Mouse (Mus musculus) left cerebral cortex, adult 8-10 months (tissue): ENCODE data around the gene Fancc. TPM values are rescaled to one million over a fixed set of nuclear protein-coding genes. Genes with fewer than 3 reads are reported as not detected.
A peak's percentile ranks its signal among the peaks of the same experiment; 100 is the strongest.
"Not testable (repeated sequence)": the region's sequence is repeated elsewhere in the genome, so short reads cannot be mapped to it uniquely, and the experiment has no call there.

Source experiments
- DNase-seq, 2 experiments: peaks; one replicate each; pipeline ENCODE4 v3.0.0; 2022; ENCODE audit warnings: low spot score in 2 of 2
- total RNA-seq, 4 experiments: library from RNA; stranded (reverse); gene quantifications; 2 replicates each; pipeline ENCODE4 v1.2.4; 2022

Gene Fancc
- total RNA-seq, 4 experiments from 2014 or later: 10.5 to 12.1 (median 10.6) TPM

- no peak for DNase-seq
These were observed 18.5 kb upstream of the Fancc start for GRCm38 (mm10) chr13:63515542-63515941.

DNA sequence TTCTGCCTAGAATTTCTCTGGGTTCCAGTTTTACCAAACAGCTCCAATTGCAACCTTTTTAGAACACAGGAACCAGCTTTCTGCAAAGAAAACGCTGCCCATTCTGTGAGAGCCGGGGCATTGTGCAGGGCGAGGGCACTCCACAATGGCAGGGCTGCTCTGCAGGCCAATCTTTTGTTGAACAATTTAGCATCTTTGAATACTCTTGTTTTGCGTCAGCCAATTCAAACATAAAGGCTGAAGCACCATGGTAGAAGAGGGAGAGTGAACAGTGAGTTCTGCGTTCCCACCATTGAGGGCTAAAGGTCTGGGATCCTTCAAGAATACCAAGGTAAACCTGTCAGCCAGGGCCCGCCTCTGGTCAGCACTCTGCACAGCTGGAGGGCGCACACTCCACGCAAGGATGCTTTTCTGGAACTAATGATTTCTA is 17.9 kb upstream of the Fancc start:
- peak in 1 of 2 experiments; percentile 22 for DNase-seq

DNA sequence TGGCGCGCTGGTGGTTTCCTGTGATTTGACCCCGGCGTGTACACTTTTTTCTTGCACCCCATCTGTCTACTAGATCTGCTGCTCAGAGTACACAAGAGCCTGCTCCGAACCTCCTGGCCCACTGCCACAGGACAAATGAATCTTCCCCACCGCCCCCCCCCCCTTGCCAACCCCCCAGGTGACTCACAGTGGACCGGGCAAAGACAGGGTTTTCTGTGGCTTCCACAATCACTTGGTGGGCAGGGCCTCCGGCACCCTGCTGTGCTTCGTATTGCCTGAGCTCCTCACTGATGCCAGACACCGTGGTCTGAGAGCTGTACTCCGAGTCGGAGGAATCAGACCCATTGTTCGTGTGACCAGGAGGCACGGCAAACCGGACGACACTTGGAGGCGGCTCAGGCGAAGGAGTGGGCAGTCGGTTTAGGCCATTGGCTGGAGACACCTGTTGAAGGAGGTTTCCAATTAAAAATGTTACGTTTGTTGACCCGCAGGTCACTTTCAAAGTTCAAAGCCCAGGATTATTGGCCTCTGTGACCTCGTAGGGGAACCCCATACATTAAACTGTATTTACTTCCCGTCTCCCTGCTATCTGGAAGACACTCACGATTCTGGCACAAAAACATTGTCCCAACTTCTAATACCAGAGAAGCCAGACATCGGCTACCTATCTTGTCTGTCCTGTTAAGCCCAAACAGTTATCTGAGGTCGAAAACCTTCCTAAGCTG is 16.5 kb upstream of the Fancc start:
- DNase-seq: no peak

DNA sequence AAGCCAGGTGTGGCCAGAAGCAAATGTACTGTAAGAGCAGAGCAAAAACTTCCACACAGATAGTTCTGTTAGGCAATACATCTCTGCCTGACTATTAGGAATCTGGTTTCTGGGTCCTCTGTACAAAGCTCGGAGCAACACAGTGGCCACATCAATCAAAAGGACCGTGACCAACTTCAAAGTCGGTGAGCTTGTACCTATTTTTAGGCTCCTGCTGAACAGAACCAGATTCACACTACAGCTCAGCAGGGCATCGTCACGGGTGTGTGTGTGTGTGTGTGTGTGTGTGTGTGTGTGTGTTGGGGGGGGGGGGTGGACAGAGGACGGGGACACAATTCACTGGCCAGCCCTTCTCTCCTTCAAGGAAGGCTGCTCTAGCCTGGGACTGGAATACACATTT is 15.3 kb upstream of the Fancc start:
- no peak for DNase-seq

GRCm38 (mm10) chr13:63507821-63508220 is 10.7 kb upstream of the Fancc start:
- DNase-seq: no peak

GRCm38 (mm10) chr13:63507001-63507556 is 10.0 kb upstream of the Fancc start:
- no peak for DNase-seq

- no peak for DNase-seq
These were observed 9.3 kb upstream of the Fancc start for GRCm38 (mm10) chr13:63506364-63506763.

DNA sequence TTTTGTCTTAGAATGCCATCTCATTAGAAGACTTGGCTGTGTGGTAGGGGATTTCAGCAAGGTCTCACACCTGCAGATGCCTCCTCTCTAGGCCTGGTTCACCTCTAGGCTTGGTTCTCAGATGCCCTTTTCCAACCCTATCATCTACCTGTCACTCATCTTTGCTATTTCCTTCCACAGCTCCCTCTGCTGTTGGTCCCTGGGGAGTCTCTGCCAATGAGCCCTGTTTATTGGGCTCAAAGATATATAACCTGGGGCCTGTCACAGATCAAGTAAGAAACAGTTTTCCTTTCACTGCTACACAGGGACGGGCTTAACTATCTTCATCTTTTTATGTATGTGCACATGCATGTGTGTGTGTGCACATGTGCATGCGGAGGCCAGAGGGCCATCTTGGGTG is 5.3 kb upstream of the Fancc start:
- DNase-seq: no peak

DNA sequence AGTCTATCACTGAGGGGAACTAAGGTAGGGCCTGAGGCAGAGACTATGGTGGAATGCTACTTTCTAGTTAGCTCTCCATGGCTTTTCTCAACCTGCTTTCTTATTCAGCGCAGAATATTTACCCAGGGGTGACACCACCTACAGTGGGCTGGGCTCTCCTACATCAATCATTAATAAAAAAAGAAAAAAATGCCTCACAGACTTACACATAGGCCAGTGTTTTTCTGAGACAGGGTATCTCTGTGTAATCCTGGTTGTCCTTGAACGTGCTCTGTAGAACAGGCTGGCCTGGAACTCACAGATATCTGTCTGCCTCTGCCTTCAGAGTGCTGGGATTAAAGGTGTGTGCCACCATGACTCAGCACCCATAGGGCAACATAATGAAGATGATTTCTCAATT is 2.4 kb upstream of the Fancc start:
- no peak for DNase-seq

- no peak for DNase-seq
These were observed 9.4 kb downstream of the Fancc start for GRCm38 (mm10) chr13:63487707-63488042.

- DNase-seq: no peak
These were observed 10.0 kb downstream of the Fancc start for GRCm38 (mm10) chr13:63486791-63487706.

- no peak for DNase-seq
These were observed 21.7 kb downstream of the Fancc start for GRCm38 (mm10) chr13:63475356-63475755.

DNA sequence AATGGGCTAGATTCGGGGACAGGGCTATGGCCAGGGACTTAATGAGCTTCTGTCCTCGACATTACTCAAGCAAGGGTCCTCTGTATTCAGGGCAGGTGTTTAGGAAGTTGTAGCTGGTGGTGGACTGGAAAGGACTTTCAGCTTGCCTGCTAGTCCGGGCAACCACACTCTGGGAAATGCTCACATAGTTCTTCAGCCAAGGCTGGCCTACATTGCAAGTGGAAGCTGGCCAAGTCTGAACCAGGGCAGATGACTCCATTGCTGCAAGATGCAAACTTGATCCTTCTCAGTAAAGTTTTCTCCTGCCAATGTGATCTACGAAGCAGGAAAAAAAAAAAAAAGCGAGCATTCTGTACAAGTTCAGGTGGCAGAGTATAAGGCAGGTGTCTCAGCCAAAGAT is 44.2 kb downstream of the Fancc start:
- peak in 1 of 2 experiments; percentile 12 for DNase-seq

GRCm38 (mm10) chr13:63451140-63451539 is 45.9 kb downstream of the Fancc start:
- DNase-seq: no peak

DNA sequence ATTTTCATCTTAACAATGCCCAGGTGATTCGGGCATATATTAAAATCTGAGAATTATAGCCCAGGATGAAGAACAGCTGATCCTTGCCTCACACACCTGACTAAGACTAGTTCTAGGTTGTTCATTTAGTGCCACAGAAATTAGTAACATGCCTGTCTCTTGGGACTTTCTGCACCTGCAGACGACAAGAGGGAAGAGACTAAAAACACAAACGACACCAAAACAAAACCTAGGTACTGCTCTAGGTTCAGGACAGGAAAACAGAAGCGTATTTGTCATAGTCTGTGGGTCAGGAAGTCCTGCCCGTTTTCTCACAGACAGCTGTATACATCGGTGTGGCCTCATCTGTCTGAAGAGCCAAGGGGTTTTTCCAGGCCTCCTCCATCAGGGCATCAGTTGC is 51.7 kb downstream of the Fancc start:
- DNase-seq: no peak

GRCm38 (mm10) chr13:63432759-63433158 is 64.3 kb downstream of the Fancc start:
- DNase-seq: no peak

GRCm38 (mm10) chr13:63431857-63432191 is 65.3 kb downstream of the Fancc start:
- no peak for DNase-seq

GRCm38 (mm10) chr13:63431030-63431856 is 65.8 kb downstream of the Fancc start:
- DNase-seq: peak; percentile 87 to 89

GRCm38 (mm10) chr13:63430681-63431029 is 66.4 kb downstream of the Fancc start:
- DNase-seq: peak in 1 of 2 experiments; percentile 13

- peak in 1 of 2 experiments; percentile 3 for DNase-seq
These were observed 66.9 kb downstream of the Fancc start for GRCm38 (mm10) chr13:63430206-63430605.

GRCm38 (mm10) chr13:63428211-63428610 is 68.9 kb downstream of the Fancc start:
- not testable (repeated sequence) for DNase-seq

DNA sequence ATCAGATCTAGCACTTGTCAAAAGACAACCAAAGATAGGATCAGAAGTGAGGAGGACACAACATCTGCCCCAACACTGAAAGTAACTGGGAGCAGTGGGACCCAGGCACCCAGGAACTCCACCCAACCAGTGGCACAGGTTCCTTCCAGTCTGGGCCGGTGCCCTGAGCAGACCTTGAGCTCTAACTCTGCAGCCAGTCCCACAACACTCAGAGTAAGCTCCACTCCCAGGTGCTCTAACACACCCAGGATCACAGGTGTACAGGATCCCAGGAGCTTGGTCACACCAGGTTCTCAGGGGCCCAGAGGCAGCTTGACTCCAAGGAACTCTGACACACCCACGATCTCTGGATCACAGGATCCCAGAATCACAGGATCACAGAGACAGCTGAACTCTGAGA is 74.0 kb downstream of the Fancc start:
- no peak for DNase-seq
